Mouse (Mus musculus) layer of hippocampus, adult 8-10 months (tissue): Measurements from ENCODE around the gene Clca3b. TPM values are rescaled to one million over a fixed set of nuclear protein-coding genes. Genes with fewer than 3 reads are reported as not detected.

Source experiments
- total RNA-seq, 4 experiments: library from RNA; stranded (reverse); gene quantifications; 2 replicates each; pipeline ENCODE4 v1.2.4; 2022

Gene Clca3b
- total RNA-seq, 4 experiments from 2014 or later = not detected

Other genes with a start within 250 kb of the Clca3b start
- 10 to 100 TPM; 57.9 to 72.0 (median 62.5) TPM for gene Sh3glb1, start 129.0 kb downstream of the Clca3b start, total RNA-seq
- gene Clca3a1, start 88.4 kb downstream of the Clca3b start, total RNA-seq = under 1 TPM in 3 of 4 experiments, not detected in 1; 0.12 to 0.30 (median 0.27) TPM
- gene Clca3a2, start 29.9 kb downstream of the Clca3b start, total RNA-seq = under 1 TPM in 1 of 4 experiments, not detected in 3; 0.75 TPM
- gene Clca4b, start 83.2 kb upstream of the Clca3b start, total RNA-seq = not detected
- not detected for gene Clca4a, start 125.7 kb upstream of the Clca3b start, total RNA-seq
- gene Clca1, start 183.4 kb upstream of the Clca3b start, total RNA-seq = not detected